Mouse (Mus musculus): ENCODE measurements around the gene Tada1. TPM values are rescaled to one million over a fixed set of nuclear protein-coding genes. Genes with fewer than 3 reads are reported as not detected.

The Tada1 gene
- total RNA-seq, 2 experiments from 2014 or later: 35.2 to 36.9 TPM

DNA sequence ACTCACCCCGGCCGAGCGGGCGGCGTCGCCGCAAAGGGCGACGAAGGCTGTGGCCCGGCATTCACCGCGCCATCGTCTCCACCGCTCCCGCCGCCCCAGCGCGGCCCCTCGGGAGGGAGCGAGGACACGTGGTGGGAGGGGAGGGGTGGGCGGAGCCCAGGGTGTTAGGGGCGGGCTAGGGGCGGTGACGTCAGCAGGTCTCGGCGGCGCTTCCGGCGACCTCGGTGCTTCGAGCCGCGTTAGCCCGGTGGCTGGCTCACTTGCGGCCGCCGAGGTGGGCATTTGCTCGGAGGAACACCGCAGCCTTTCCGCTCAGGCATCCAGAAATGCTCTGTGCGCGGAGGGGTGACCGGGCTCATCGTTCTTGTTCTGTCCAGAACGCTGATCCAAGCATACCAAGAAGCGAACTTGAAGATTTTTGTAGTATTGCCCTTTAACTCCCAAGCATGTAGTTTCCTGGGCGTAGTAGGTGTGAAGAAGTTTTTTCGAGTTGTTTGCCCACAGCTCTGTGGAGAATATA, 30.9 kb downstream of the Tada1 start, which contains the start of gene Pogk:
Gene Pogk, minus strand, starts transcription at position 163 of the 520 bp plus-strand sequence.
- peak; percentile 79 to 82 for DNase-seq (ENCODE audit: extremely low spot score in 1 of 2, low spot score in 2 of 2)
- H3K27ac ChIP-seq: peak within 1 kb of the TSS; percentile 85
- intact Hi-C loops (cut with DNase I): no loop called here
- peak within 1 kb of the TSS; percentile 69 for H3K4me3 ChIP-seq
- TF ChIP-seq CTCF (IDR thresholded peaks at IDR 0.05): no peak

DNA sequence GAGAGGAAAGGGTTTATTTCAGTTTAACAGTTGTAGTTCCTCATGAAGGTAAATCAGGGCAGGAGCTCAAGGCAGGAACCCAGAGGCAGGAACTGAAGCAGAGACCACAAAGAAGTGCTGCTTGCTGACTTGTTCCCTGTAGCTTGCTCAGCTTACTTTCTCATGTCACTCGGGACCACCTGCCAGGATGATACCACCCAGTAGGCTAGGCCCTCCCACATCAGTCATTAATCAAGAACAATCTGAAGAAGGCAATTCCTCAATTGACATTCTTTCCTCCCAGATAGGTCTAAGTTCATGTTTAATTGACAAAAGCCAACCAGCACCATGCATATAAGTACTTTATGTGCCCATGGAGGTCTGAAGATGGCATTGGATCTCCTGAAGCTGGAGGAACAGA, 32.6 kb downstream of the Tada1 start:
- DNase-seq (ENCODE audit: extremely low spot score in 1 of 2, low spot score in 2 of 2): no peak
- Histone ChIP-seq H3K4me3 (no peak overlapping the region), H3K27ac (no peak overlapping the region)
- intact Hi-C loops (cut with DNase I): no loop called here
- no peak for TF ChIP-seq CTCF (IDR thresholded peaks at IDR 0.05)

- no peak overlapping the region for H3K4me3 ChIP-seq
- DNase-seq (ENCODE audit: extremely low spot score in 1 of 2, low spot score in 2 of 2): no peak
- no peak for TF ChIP-seq CTCF (IDR thresholded peaks at IDR 0.05)
- no peak overlapping the region for H3K27ac ChIP-seq
- intact Hi-C loops (cut with DNase I): no loop called here
Measured at GRCm38 (mm10) chr1:166412266-166412665, 33.4 kb downstream of the Tada1 start.

DNA sequence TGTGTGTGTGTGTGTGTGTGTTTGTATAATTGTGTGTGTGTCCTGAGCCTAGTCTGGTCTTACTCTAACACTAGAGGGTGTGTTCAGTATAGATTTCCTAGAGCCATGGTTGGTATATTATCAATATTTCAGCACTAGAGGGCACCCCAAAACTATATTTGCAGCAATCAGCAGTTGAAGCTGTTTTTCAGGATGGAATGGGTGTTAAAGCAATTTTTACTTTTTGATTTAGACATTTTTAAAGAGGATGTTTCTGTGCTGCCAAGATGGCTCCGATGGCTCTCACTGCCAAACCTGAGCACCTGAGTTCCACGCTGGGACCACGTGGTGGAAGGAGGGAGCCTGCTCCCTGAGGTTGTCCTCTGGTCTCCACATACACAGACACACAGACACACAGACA, 50.2 kb downstream of the Tada1 start:
- Histone ChIP-seq H3K4me3 (no peak overlapping the region), H3K27ac (no peak overlapping the region)
- DNase-seq (ENCODE audit: extremely low spot score in 1 of 2, low spot score in 2 of 2): no peak
- peak; percentile 55 for TF ChIP-seq CTCF (IDR thresholded peaks at IDR 0.05)
- intact Hi-C loops (cut with DNase I): loop anchor here (1.0 to 5.0 kb wide), 3 partner anchors 308 to 783 kb away; no protein-coding TSS in a partner anchor

DNA sequence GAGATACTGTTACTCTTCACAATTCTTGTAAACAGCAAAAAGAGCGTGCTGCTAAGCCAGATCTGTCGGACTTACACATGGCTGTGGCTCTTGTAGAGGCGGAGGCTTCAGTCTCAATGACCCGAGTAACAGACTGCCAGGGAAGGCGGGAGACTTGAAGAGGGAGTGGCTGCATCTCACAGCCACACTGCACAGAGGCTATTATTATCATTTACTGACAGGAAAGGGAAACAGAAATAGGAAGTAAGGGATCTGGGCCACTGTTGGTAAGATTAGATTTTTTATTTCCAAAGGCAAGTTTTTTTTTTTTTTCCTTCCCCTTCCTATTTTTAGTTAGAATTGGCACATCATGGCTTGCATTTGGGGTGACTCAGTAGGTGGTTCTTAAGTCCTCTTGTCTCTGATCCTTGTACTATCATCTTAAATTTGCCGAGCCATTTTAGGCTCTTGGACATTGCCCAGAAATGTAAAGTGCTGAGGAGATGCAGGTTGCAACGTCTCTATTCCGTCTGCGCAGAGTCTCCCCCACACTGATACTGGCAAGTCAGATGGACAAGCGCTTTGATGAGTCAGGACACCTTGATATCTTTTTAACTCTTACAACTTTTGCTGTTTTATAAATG, 51.0 kb downstream of the Tada1 start:
- Histone ChIP-seq H3K4me3 (peak overlapping the region; percentile 13), H3K27ac (no peak overlapping the region)
- TF ChIP-seq CTCF (IDR thresholded peaks at IDR 0.05): no peak
- intact Hi-C loops (cut with DNase I): loop anchor here (1.0 to 5.0 kb wide), 3 partner anchors 307 to 782 kb away; no protein-coding TSS in a partner anchor
- no peak for DNase-seq (ENCODE audit: extremely low spot score in 1 of 2, low spot score in 2 of 2)

DNA sequence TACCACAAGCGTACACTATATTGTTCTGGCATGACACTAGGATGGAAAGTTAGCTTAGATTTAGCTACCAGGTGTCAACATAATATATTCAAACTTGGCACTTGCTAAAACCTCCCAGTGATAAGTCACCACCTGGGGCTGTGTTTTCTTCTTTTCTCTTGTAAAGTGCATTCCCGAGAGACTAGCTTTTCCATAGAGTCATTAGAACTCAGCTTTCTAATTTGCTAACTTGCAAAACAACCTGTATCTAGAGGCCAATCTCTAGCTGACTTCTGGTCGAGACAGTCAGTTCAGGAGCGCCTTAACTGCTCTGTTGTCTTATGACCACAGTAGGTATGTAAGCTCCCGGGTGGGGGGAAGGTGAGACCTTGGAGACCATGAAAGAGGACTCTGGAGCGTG, 60.5 kb downstream of the Tada1 start:
- TF ChIP-seq CTCF (IDR thresholded peaks at IDR 0.05): no peak
- no peak for DNase-seq (ENCODE audit: extremely low spot score in 1 of 2, low spot score in 2 of 2)
- H3K4me3 ChIP-seq: no peak overlapping the region
- H3K27ac ChIP-seq: no peak overlapping the region
- intact Hi-C loops (cut with DNase I): no loop called here

- DNase-seq (ENCODE audit: extremely low spot score in 1 of 2, low spot score in 2 of 2): no peak
- H3K27ac ChIP-seq: no peak overlapping the region
- intact Hi-C loops (cut with DNase I): no loop called here
- no peak overlapping the region for H3K4me3 ChIP-seq
- no peak for TF ChIP-seq CTCF (IDR thresholded peaks at IDR 0.05)
Measured at GRCm38 (mm10) chr1:166441992-166442391, 63.1 kb downstream of the Tada1 start.

Other genes starting within 250 kb of the Tada1 start
- not detected for gene Gpa33, start 248.9 kb upstream of the Tada1 start, total RNA-seq (2021)
- not detected for gene Mael, start 140.3 kb upstream of the Tada1 start, total RNA-seq (2021)
- gene Ildr2, start 125.0 kb upstream of the Tada1 start, total RNA-seq (2021): 100 to 1,000 TPM; 111 to 119 TPM
- 10 to 100 TPM; 39.8 to 39.9 TPM for gene Pogk, start 30.8 kb downstream of the Tada1 start, total RNA-seq (2021)
- gene Gm4846, start 118.5 kb downstream of the Tada1 start, total RNA-seq (2021): not detected

All from left cerebral cortex, adult 2 months (tissue).